Mouse (Mus musculus): ENCODE results near the gene Trim9. TPM values are rescaled to one million over a fixed set of nuclear protein-coding genes. Genes with fewer than 3 reads are reported as not detected.

The Trim9 gene
- 0.54 and 0.68 TPM in 2 replicates for polyA plus RNA-seq (2016; fragmentation: Nextera tagmentation; extraction: Ambion mirVana)

DNA sequence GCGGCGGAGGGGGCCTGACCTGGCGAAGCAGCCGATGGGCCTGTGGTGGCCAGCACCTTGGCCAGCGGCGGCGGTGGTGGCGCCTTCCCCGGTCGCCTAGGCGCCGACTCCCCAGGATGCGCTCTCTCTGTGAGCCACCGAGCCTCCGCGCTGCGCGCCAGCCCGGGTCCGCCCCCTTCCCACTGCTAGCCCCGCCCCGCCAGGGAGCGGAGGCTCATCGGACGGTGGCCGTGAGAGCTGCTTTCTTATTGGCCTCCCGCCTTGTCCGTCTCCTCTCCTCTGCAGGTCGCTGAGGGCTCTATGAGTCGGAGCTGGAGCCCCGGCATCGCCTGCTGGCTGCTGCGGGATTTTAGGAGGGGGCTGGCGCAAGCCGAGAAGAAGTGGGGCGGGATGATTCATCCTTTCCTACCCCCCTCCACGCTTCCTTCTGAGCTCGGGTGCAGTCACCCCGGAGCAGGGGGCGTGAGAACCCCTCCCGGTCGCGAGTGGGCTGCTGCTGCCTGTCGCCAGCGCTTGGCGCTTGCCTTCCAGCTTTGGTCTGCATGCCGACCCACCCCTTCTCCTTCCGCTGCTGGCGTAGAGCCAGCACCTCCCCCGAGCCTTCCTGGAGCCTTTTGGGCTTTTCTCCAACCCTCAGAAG, at the start of gene Trim9:
Gene Trim9, minus strand, starts transcription at position 413 of the 640 bp plus-strand sequence.
- peak within 1 kb of the TSS; percentile 19; the same call in 1 of the 2 replicates for H3K27ac ChIP-seq (ENCODE audit: poor library complexity, severe bottlenecking)
- H3K9ac ChIP-seq: peak within 1 kb of the TSS; percentile 64
- peak within 1 kb of the TSS; percentile 97 for H3K4me2 ChIP-seq
- 1% methylated on average over 44 of the region's 50 CpGs for WGBS
- peak within 1 kb of the TSS; percentile 70 for H3K4me3 ChIP-seq
- peaks cover 29% of the 10 kb centered on the region for H3K27me3 ChIP-seq (replicated peaks)
- H3K4me1 ChIP-seq (replicated peaks): peaks cover 15% of the 10 kb centered on the region
- no peaks in the 10 kb centered on the region for H3K36me3 ChIP-seq
- no peaks in the 10 kb centered on the region for H3K9me3 ChIP-seq (replicated peaks)
- ATAC-seq (ENCODE audit: insufficient number of reproducible peaks, low FRiP score): peak; percentile 97

DNA sequence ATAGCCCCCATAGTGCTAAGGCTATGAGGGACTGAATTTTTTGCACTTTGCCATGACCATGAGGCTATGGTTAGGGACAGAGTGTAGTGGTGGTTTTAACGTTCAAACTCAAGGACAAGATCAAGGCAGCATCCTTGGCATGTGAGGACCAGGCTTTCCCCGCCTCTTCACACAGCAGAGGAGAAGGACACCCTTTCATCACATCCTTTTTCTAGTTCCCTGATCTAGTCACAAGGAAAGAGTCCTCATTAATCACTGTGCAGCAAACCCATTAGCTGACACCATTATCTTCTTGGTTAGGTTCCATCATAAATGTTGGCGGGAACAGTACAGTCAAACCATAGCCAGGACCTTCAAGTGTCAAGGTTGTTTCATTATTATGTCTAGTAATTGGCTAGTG, 47.6 kb upstream of the Trim9 start:
- Histone ChIP-seq H3K4me1 (replicated peaks) (no peaks in the 10 kb centered on the region), H3K27me3 (replicated peaks) (no peaks in the 10 kb centered on the region), H3K9ac (no peak overlapping the region), H3K4me3 (no peak overlapping the region), H3K9me3 (replicated peaks) (no peaks in the 10 kb centered on the region), H3K36me3 (no peaks in the 10 kb centered on the region), H3K27ac (ENCODE audit: poor library complexity, severe bottlenecking) (no peak overlapping the region), H3K4me2 (no peak overlapping the region)
- no peak for ATAC-seq (ENCODE audit: insufficient number of reproducible peaks, low FRiP score)
- WGBS: 81% methylated on average over 3 of the region's 3 CpGs

DNA sequence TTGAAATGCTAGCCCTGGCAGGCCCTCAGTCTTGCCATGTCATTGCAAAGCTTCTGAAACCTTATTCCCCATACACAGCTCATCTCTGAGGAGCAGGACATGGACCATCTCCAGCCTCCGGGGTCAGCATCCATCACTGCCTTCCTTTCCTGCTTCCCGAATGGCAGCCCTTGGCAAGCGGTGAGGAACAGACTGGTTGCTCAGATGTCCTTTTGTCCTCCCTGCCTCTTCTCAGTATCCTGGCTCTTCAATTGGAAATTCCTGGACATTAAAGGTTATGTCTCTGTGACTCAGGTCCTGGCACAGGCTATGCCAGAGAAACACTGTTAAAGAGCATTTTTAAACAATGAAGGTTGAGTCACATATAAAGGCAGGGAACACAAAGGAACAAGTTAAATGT, 43.8 kb upstream of the Trim9 start:
- H3K9me3 ChIP-seq (replicated peaks): no peaks in the 10 kb centered on the region
- 76% methylated on average over 3 of the region's 3 CpGs for WGBS
- H3K27me3 ChIP-seq (replicated peaks): no peaks in the 10 kb centered on the region
- no peak overlapping the region for H3K4me3 ChIP-seq
- H3K4me1 ChIP-seq (replicated peaks): no peaks in the 10 kb centered on the region
- ATAC-seq (ENCODE audit: insufficient number of reproducible peaks, low FRiP score): no peak
- H3K9ac ChIP-seq: no peak overlapping the region
- H3K36me3 ChIP-seq: no peaks in the 10 kb centered on the region
- H3K27ac ChIP-seq (ENCODE audit: poor library complexity, severe bottlenecking): no peak overlapping the region
- no peak overlapping the region for H3K4me2 ChIP-seq

DNA sequence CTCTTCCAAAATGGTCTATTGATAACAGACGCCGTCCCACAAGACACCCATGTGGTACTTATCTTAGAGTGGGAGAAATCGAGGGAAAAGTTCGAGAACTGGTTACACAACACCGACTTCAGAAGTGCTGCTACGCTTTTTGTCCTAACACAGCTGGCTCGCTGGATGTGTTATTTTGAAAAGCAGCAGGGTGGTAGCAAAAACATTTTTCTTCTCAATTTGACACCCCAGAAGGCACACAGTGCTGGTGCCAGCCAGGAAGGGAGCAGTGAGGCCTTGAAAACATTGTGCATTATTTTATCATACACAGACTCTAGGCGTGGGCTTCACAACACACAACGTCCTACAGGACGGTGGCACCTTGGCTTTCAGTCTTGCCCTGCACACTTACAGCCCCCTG, 27.6 kb upstream of the Trim9 start:
- Histone ChIP-seq H3K9me3 (replicated peaks) (no peaks in the 10 kb centered on the region), H3K4me2 (no peak overlapping the region), H3K27ac (ENCODE audit: poor library complexity, severe bottlenecking) (no peak overlapping the region), H3K4me3 (no peak overlapping the region), H3K36me3 (no peaks in the 10 kb centered on the region), H3K27me3 (replicated peaks) (no peaks in the 10 kb centered on the region), H3K9ac (no peak overlapping the region), H3K4me1 (replicated peaks) (no peaks in the 10 kb centered on the region)
- 76% methylated on average over 10 of the region's 10 CpGs for WGBS
- ATAC-seq (ENCODE audit: insufficient number of reproducible peaks, low FRiP score): no peak

DNA sequence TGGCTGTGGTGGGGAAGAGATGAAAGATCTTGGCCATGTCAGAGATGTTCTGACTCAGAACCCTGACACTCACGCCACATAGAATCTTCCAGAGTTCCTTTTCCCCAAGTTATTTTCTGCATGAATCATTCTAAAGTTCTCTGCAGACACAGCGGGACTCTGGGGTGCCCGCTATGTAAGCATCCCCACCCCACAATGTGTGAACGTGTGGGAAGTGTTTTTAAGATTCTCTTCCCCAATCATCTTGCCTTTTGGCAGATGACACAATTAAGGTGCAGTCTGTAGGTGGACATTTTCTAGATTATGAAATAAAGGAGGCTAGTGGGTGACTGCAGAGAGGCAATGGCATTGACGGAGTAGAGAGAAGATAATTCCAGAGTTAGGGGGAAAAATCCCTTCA, 25.5 kb upstream of the Trim9 start:
- Histone ChIP-seq H3K9me3 (replicated peaks) (no peaks in the 10 kb centered on the region), H3K4me3 (no peak overlapping the region), H3K36me3 (no peaks in the 10 kb centered on the region), H3K9ac (no peak overlapping the region), H3K4me1 (replicated peaks) (peaks cover 2% of the 10 kb centered on the region), H3K27ac (ENCODE audit: poor library complexity, severe bottlenecking) (no peak overlapping the region), H3K27me3 (replicated peaks) (no peaks in the 10 kb centered on the region), H3K4me2 (no peak overlapping the region)
- WGBS: 79% methylated on average over 5 of the region's 5 CpGs
- no peak for ATAC-seq (ENCODE audit: insufficient number of reproducible peaks, low FRiP score)

DNA sequence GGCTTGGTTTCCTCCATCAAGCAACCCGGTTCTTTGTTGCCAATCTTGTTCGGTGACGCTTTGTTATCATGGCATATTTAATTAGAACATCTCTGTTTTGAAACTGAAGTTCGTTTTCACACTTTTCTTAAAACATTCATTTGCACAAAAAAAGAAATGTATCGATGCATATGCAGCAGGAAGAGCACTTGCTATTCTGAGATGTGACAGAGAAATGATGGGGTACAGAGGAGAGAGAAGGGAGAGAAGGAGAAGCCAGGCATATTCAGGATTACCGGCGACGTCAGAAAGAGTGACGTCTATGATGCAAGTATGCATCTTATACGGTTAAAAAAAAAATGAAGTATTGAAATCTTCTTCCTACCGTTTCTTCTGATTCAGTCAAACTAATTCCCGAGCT, 21.9 kb upstream of the Trim9 start:
- WGBS: 85% methylated on average over 12 of the region's 12 CpGs
- Histone ChIP-seq H3K36me3 (no peaks in the 10 kb centered on the region), H3K4me2 (no peak overlapping the region), H3K4me1 (replicated peaks) (peaks cover 9% of the 10 kb centered on the region), H3K27me3 (replicated peaks) (no peaks in the 10 kb centered on the region), H3K9me3 (replicated peaks) (no peaks in the 10 kb centered on the region), H3K4me3 (no peak overlapping the region), H3K9ac (no peak overlapping the region), H3K27ac (ENCODE audit: poor library complexity, severe bottlenecking) (no peak overlapping the region)
- no peak for ATAC-seq (ENCODE audit: insufficient number of reproducible peaks, low FRiP score)

DNA sequence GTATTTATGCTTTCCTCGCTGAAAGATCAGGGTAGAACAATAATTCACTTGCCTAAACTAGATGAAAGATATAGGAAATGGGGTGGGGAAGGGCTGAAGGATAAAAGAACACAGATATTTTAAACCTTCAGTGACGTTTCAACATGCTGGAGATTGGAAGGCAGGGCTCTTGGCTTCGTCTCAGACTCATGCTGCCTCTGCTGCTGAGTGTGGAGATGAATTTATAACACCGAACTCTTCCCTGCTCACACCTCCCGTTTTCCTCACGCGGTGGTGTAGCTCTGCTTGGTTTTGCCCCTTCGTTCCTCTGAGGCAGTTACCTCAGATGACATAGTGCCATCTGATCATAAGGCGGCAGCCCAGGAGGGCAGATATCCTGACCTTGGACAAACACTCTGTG, 21.4 kb upstream of the Trim9 start:
- H3K4me1 ChIP-seq (replicated peaks): peaks cover 9% of the 10 kb centered on the region
- H3K27me3 ChIP-seq (replicated peaks): no peaks in the 10 kb centered on the region
- H3K4me2 ChIP-seq: no peak overlapping the region
- 79% methylated on average over 9 of the region's 9 CpGs for WGBS
- H3K4me3 ChIP-seq: no peak overlapping the region
- no peaks in the 10 kb centered on the region for H3K36me3 ChIP-seq
- H3K9ac ChIP-seq: no peak overlapping the region
- H3K27ac ChIP-seq (ENCODE audit: poor library complexity, severe bottlenecking): no peak overlapping the region
- no peak for ATAC-seq (ENCODE audit: insufficient number of reproducible peaks, low FRiP score)
- H3K9me3 ChIP-seq (replicated peaks): no peaks in the 10 kb centered on the region

DNA sequence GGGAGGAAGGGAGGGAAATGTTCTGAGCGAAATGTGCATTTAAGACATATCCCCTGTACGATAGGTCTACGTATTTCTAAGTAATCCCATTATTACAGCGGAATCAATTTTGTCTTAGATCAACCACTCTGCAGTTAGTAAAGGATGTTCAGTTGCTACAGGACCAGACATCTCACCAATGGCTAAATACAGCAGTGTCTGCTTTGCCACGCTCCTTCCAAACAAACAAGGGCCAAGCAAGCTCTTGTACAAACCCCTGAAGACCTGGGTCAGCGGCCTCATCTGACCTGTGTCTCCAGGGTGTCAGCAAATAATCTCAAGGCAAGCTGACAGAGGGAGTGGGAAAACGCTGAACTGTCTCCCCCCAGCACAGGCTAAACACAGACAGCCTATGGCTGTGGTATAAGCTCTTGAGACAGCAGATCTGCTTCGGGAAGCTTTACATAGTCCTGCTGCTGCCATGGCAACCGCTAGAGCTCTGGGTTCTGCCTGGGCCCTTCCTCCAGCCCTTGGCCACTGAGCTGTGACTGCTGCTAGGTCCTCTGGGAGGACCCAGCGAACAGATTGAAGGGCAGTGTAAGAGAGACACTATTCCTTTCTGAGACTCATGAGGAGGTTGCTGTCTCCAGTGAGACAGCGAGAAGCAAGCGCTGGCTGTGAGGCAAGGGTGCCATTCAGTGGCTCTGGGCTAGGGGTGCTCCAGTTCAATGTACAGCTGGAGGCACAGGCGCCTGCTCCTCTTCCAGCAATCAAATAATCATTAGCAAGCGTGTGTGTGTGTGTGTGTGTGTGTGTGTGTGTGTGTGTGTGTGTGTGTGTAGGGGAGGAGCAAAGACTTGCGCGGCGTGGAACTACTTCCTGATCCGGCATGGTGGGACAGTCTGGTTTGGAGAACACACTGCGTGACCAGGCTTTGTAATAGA, 20.2 kb upstream of the Trim9 start:
- Histone ChIP-seq H3K27me3 (replicated peaks) (no peaks in the 10 kb centered on the region), H3K9me3 (replicated peaks) (no peaks in the 10 kb centered on the region), H3K4me3 (peak overlapping the region; percentile 2; the same call in 1 of the 2 replicates), H3K27ac (ENCODE audit: poor library complexity, severe bottlenecking) (no peak overlapping the region), H3K4me2 (peak overlapping the region; percentile 52), H3K36me3 (no peaks in the 10 kb centered on the region), H3K9ac (no peak overlapping the region), H3K4me1 (replicated peaks) (peaks cover 9% of the 10 kb centered on the region)
- peak; percentile 76 for ATAC-seq (ENCODE audit: insufficient number of reproducible peaks, low FRiP score)
- 51% methylated on average over 19 of the region's 19 CpGs for WGBS

DNA sequence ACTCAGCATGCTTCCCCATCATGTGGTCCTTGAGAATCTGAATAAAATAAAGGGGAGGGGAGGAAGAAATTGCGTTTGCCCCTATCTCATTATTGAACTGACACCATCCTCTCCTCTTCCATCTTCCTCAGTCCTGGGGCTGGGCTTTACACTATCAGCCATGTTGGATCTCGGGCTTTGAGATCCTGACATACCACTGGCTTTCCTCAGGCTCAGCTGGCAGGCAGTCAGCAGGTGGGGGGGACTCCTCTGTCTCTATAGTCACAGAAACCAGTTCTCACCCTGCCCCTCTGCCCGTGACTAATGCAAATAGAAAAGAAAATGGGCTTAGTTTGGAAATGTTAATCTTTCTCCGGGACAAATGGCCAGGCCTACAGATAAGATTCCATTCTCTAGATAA, 15.6 kb upstream of the Trim9 start:
- H3K9me3 ChIP-seq (replicated peaks): no peaks in the 10 kb centered on the region
- no peaks in the 10 kb centered on the region for H3K27me3 ChIP-seq (replicated peaks)
- peaks cover 9% of the 10 kb centered on the region for H3K4me1 ChIP-seq (replicated peaks)
- H3K9ac ChIP-seq: no peak overlapping the region
- H3K4me3 ChIP-seq: no peak overlapping the region
- WGBS: 15% methylated on average over 4 of the region's 4 CpGs
- H3K4me2 ChIP-seq: no peak overlapping the region
- no peaks in the 10 kb centered on the region for H3K36me3 ChIP-seq
- ATAC-seq (ENCODE audit: insufficient number of reproducible peaks, low FRiP score): no peak
- no peak overlapping the region for H3K27ac ChIP-seq (ENCODE audit: poor library complexity, severe bottlenecking)

DNA sequence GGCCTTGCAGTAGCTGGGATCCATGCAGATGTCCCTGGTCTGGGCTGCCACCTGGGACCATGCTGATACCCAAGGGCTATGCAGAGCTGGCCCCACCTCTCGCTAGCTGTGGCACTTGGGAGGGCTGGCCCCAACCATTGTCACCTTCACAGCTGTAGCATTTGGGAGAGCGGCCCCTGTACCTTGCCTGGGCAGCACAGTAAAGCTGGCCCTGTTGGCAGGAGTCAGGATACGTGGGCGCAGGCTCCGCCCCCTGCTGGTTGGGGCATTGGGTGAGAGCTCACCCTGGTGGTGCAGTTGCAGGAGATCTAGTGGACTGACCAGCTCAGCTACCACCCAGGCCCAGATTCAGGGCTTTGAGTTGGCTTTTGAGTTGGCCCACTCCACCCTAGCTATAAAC, 12.9 kb upstream of the Trim9 start:
- ATAC-seq (ENCODE audit: insufficient number of reproducible peaks, low FRiP score): no peak
- WGBS: 71% methylated on average over 5 of the region's 5 CpGs
- H3K9ac ChIP-seq: no peak overlapping the region
- H3K27me3 ChIP-seq (replicated peaks): no peaks in the 10 kb centered on the region
- no peak overlapping the region for H3K27ac ChIP-seq (ENCODE audit: poor library complexity, severe bottlenecking)
- H3K4me3 ChIP-seq: no peak overlapping the region
- no peaks in the 10 kb centered on the region for H3K9me3 ChIP-seq (replicated peaks)
- H3K4me2 ChIP-seq: no peak overlapping the region
- H3K36me3 ChIP-seq: no peaks in the 10 kb centered on the region
- H3K4me1 ChIP-seq (replicated peaks): no peaks in the 10 kb centered on the region

DNA sequence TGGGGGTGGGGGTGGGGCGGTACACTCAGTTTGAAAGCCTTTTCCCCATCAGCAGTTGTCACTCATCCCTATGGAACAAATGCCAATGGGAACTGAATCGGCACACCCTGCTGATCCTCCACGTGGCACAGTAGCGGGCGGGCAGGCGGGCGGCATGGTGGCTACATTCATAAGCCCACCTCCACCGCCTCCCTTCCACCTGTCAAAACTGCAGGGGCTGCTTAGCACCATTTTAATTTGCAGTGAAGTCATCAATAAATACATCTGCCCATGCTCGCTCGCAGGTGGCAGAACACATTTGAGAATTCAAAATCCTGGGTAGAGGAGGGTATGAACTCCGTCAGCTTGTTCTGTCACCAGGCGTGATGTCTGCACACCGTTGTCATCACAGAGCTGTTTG, 12.0 kb upstream of the Trim9 start:
- H3K4me3 ChIP-seq: no peak overlapping the region
- H3K27ac ChIP-seq (ENCODE audit: poor library complexity, severe bottlenecking): no peak overlapping the region
- H3K9ac ChIP-seq: no peak overlapping the region
- no peaks in the 10 kb centered on the region for H3K27me3 ChIP-seq (replicated peaks)
- no peak for ATAC-seq (ENCODE audit: insufficient number of reproducible peaks, low FRiP score)
- WGBS: 74% methylated on average over 13 of the region's 13 CpGs
- H3K4me1 ChIP-seq (replicated peaks): no peaks in the 10 kb centered on the region
- H3K4me2 ChIP-seq: no peak overlapping the region
- no peaks in the 10 kb centered on the region for H3K9me3 ChIP-seq (replicated peaks)
- H3K36me3 ChIP-seq: no peaks in the 10 kb centered on the region
